Mouse (Mus musculus): ENCODE data around the gene Sik2.

GRCm38 (mm10) chr9:50948097-50948823 lies 60.6 kb downstream of the Sik2 start:
- TF ChIP-seq CTCF (IDR thresholded peaks at IDR 0.05; ENCODE audit: low read depth, low read length) (no peak), EP300 (IDR thresholded peaks at IDR 0.05; ENCODE audit: insufficient read depth, low read depth, low read length) (no peak)

Measured in ES-Bruce4 (cell line).